Mouse (Mus musculus) liver, adult 2 months (tissue): ENCODE results near the gene Gm10643. TPM values are rescaled to one million over a fixed set of nuclear protein-coding genes. Genes with fewer than 3 reads are reported as not detected.

ENCODE experiments used
- DNase-seq: peaks from one replicate; pipeline ENCODE4 v3.0.0-alpha.2; 2011; ENCODE audit warnings: low read depth, low spot score; ENCODE audit errors: extremely low read depth
- H3K27ac ChIP-seq: fragments of 200-500 bp; replicated peaks from 2 replicates; pipeline ENCODE4 v1.5.1; 2012; ENCODE audit warnings: low read depth, mild to moderate bottlenecking, control low read depth, inconsistent platforms, low read length; ENCODE audit not compliant: insufficient read depth
- H3K27me3 ChIP-seq: fragments of 200-500 bp; 2 replicates; pipeline ENCODE4 v1.6.1; 2012; ENCODE audit warnings: mild to moderate bottlenecking, moderate library complexity, low read length, inconsistent platforms; ENCODE audit not compliant: control insufficient read depth, insufficient read depth
- H3K36me3 ChIP-seq: fragments of 200-500 bp; 2 replicates; pipeline ENCODE4 v1.6.1; 2012; ENCODE audit warnings: low read length, inconsistent platforms; ENCODE audit not compliant: control insufficient read depth, insufficient read depth
- H3K4me1 ChIP-seq: fragments of 200-500 bp; 2 replicates; pipeline ENCODE4 v1.6.1; 2011; ENCODE audit warnings: low read length; ENCODE audit not compliant: control insufficient read depth, insufficient read depth
- H3K4me3 ChIP-seq: fragments of 200-500 bp; 2 replicates; pipeline ENCODE4 v1.5.1; 2011; ENCODE audit warnings: low read depth, mild to moderate bottlenecking, control low read depth, low read length, moderate library complexity; ENCODE audit not compliant: insufficient read depth
- H3K79me2 ChIP-seq: fragments of 200-500 bp; 2 replicates; pipeline ENCODE4 v1.6.1; 2012; ENCODE audit warnings: inconsistent platforms, mild to moderate bottlenecking, low read length, moderate library complexity; ENCODE audit not compliant: control insufficient read depth, insufficient read depth
- H3K9ac ChIP-seq: fragments of 200-500 bp; 2 replicates; pipeline ENCODE4 v1.6.1; 2012; ENCODE audit warnings: low read depth, mild to moderate bottlenecking, control low read depth, inconsistent platforms, low read length
- CTCF ChIP-seq: fragments of 200-500 bp; IDR thresholded peaks from 2 replicates; pipeline ENCODE4 v1.5.1; 2011; ENCODE audit warnings: low read depth, low read length, control low read depth
- POLR2A ChIP-seq: fragments of 200-500 bp; IDR thresholded peaks from 2 replicates; pipeline ENCODE4 v1.6.1; 2011; ENCODE audit warnings: low read length, control low read depth; ENCODE audit not compliant: insufficient read depth; ENCODE audit errors: extremely low read depth
- WGBS: fragments of 180-500 bp; shearing (Covaris S2); methylation state at CpG from one replicate; pipeline ENCODE4 v1.1.7; 2018; 5-methylcytosine and 5-hydroxymethylcytosine counted together
- polyA plus RNA-seq: library from polyadenylated mRNA; depleted of rRNA; stranded (reverse); fragments of >200 nt; gene quantifications from 2 replicates; pipeline ENCODE4 v1.2.3, GENCODE M21; 2012
- total RNA-seq: library from RNA; depleted of rRNA; stranded (reverse); fragments of >200 nt; gene quantifications from 2 replicates; pipeline ENCODE4 v1.2.3, GENCODE M21; 2014

Gene Gm10643
- total and polyA plus RNA-seq, 2 experiments: 0.65 TPM; not detected in 1

DNA sequence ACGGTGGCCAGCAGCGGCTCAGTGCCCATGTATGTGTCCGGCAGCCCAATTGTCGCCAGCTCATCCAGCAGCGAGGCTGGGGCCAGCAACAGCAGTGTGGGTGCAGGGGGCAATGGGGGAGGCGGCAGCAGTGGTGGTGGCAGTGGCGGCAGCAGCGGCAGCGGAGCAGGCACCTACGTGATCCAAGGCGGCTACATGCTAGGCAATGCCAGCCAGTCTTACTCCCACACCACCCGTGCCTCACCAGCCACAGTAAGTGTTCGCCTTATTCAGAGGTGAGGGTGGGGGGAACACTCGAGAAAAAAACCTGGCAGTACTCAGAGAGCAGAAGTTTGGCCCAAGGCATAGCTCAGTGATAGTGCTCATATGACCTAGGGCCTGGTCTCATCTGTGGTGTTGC lies 22.9 kb upstream of the Gm10643 start:
- peaks cover 2% of the 10 kb centered on the region for H3K4me1 ChIP-seq
- 95% methylated on average over 14 of the region's 14 CpGs for WGBS
- H3K79me2 ChIP-seq: no peaks in the 10 kb centered on the region
- H3K36me3 ChIP-seq: no peaks in the 10 kb centered on the region
- no peaks in the 10 kb centered on the region for H3K27me3 ChIP-seq
- H3K27ac ChIP-seq: no peak overlapping the region
- H3K4me3 ChIP-seq: no peak overlapping the region
- no peak overlapping the region for H3K9ac ChIP-seq
- TF ChIP-seq CTCF: no peak
- DNase-seq: no peak

DNA sequence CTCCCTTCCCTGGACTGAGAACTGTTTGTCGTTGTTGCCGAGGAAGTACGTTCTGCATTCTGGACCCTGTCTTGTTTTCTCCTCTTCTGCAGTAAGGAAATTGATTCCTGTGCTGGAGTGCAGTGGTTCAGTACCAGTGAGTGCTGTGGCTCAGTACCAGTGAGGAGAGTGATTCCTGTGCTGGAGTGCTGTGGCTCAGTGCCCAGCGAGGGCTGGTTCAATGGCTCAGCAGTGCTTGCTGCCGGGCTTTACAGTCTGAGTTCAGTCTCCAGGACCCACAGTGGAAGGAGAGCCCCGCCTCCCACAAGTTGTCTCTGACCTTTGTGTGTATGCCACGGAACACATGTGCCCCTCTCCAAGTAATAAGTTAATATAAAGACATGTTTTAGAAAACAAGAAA lies 22.2 kb upstream of the Gm10643 start:
- TF ChIP-seq POLR2A (no peak), CTCF (no peak)
- WGBS: 92% methylated on average over 7 of the region's 7 CpGs

DNA sequence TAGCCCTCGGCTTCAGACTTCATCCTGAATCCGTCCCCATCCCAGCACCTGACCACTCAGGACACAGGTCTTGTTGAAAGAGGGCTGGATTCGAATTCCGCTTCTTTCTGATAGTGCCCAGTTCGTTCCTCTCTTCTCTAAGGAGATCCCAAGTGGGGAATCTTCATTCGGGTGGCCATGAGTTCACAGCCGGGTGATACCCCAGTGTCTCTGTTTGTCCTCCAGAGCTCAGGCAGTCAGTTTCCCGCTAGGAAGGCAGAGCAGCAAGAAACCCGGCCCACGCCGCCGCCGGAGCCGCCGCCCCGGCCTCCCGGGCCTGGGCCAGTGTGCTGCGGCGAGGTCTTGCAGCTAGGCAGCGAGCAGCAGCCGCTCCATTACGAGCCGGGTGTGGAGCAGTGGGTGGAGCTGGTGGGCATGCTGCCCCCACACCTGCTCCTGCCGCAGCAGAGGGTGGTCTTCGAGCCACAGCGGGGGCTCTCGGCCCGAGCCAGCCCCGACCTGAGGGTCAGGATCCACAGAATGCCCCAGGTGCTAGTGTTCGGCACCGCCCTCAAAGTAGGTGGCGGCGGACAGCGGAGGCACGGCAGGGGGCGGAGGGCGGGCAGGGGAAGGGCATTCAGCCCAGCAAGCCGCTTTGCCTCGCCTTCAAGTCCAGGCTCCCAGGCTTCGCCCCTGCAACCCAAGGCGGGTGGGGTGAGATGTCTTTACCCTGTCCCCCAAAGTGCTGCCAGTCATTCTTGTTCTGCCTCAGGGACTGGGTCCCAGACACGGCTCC lies 19.6 kb upstream of the Gm10643 start:
- H3K4me1 ChIP-seq: peaks cover 4% of the 10 kb centered on the region
- no peaks in the 10 kb centered on the region for H3K27me3 ChIP-seq
- no peak overlapping the region for H3K4me3 ChIP-seq
- no peak overlapping the region for H3K9ac ChIP-seq
- WGBS: 65% methylated on average over 42 of the region's 42 CpGs
- no peaks in the 10 kb centered on the region for H3K79me2 ChIP-seq
- H3K36me3 ChIP-seq: no peaks in the 10 kb centered on the region
- DNase-seq: no peak
- no peak overlapping the region for H3K27ac ChIP-seq
- TF ChIP-seq POLR2A (no peak), CTCF (no peak)

More for the DNA sequence above, 22.2 kb upstream of the Gm10643 start:
- DNase-seq: no peak
- H3K27ac ChIP-seq: no peak overlapping the region
- H3K4me1 ChIP-seq: peaks cover 4% of the 10 kb centered on the region
- no peaks in the 10 kb centered on the region for H3K79me2 ChIP-seq
- no peaks in the 10 kb centered on the region for H3K27me3 ChIP-seq
- no peaks in the 10 kb centered on the region for H3K36me3 ChIP-seq
- no peak overlapping the region for H3K4me3 ChIP-seq
- no peak overlapping the region for H3K9ac ChIP-seq

DNA sequence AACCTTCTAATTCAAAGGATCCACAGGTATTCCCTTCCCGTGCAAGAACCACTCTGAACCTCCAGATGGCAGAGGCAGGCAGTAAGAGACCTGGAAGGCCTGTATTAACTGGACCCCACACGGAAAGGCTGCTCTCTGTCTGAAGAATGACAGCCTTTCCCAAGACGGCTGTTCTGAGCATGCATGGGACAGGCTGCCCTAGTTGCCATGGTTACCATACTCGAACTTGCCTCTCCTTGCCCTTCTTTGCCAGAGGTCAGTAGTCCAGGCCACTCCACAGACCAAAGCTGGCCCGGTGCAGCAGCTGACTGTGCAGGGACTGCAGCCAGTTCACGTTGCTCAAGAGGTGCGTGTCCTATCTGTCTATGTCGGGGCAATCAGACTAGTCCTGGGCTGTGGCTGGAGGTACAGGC lies 18.9 kb upstream of the Gm10643 start:
- WGBS: 24% methylated on average over 8 of the region's 8 CpGs

DNA sequence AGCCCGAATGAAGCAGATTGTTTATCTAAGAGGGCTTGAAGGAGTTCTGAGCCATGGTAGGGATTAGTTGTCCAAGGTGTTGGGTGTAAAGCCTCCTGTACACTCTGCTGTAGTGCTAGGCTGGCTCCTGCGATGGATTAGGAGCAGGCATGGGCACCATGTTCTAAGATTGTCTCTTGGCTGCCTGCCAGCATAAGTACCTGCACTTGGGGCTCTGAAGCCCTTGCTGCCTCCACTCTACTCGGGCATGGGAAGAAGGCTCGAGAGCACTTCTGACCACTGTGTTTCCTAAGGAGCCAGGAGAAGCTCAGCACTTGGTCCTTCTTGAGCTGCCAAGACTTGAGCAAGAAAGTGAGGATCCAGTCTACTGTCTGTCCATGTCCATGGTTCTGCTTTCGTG lies 14.3 kb upstream of the Gm10643 start:
- peaks cover 4% of the 10 kb centered on the region for H3K4me1 ChIP-seq
- peaks cover 14% of the 10 kb centered on the region; the same call in 1 of the 2 replicates for H3K79me2 ChIP-seq
- no peak overlapping the region for H3K27ac ChIP-seq
- 93% methylated on average over 5 of the region's 5 CpGs for WGBS
- DNase-seq: no peak
- TF ChIP-seq POLR2A (no peak), CTCF (no peak)
- no peak overlapping the region for H3K9ac ChIP-seq
- no peaks in the 10 kb centered on the region for H3K27me3 ChIP-seq
- H3K4me3 ChIP-seq: no peak overlapping the region
- H3K36me3 ChIP-seq: no peaks in the 10 kb centered on the region

More for the DNA sequence above, 18.9 kb upstream of the Gm10643 start:
- Histone ChIP-seq H3K27me3 (no peaks in the 10 kb centered on the region), H3K9ac (no peak overlapping the region), H3K27ac (no peak overlapping the region), H3K79me2 (no peaks in the 10 kb centered on the region), H3K4me3 (no peak overlapping the region), H3K4me1 (peaks cover 4% of the 10 kb centered on the region), H3K36me3 (no peaks in the 10 kb centered on the region)
- DNase-seq: peak; percentile 96
- TF ChIP-seq CTCF (no peak), POLR2A (no peak)

DNA sequence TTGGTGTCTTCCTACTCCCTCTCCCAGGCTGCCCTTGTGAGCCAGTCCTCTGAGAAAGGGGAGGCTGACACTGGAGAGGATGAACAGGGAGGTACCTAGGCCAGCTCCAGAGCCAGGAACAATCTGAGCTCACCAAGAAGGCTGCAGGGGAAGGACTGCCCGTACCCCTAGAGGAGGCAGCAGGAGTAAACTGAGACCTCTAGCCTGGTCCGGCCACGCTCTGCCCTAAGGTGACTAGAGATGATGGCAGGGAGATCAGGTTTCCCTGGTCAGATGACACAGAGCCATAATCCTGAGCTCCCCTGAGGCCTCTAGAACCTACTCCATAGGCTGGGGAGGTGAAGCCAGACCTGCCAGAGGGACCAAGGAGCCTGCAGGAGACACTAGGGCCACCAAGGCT lies 11.9 kb upstream of the Gm10643 start:
- 89% methylated on average over 3 of the region's 3 CpGs for WGBS
- H3K9ac ChIP-seq: no peak overlapping the region
- H3K27me3 ChIP-seq: no peaks in the 10 kb centered on the region

More for the DNA sequence above, 11.9 kb upstream of the Gm10643 start:
- no peaks in the 10 kb centered on the region for H3K36me3 ChIP-seq
- TF ChIP-seq CTCF (no peak), POLR2A (no peak)
- no peak overlapping the region for H3K4me3 ChIP-seq
- H3K79me2 ChIP-seq: peaks cover 27% of the 10 kb centered on the region; the same call in 1 of the 2 replicates
- DNase-seq: no peak
- H3K27ac ChIP-seq: no peak overlapping the region
- peaks cover 9% of the 10 kb centered on the region for H3K4me1 ChIP-seq
